Mouse (Mus musculus) cerebellum, adult 2 months (tissue): ENCODE measurements around the gene Aip.

Experiments used
- CTCF ChIP-seq: fragments of 200-500 bp; IDR thresholded peaks from 2 replicates; pipeline ENCODE4 v1.5.1; 2011; ENCODE audit warnings: low read depth, mild to moderate bottlenecking, control low read depth, low read length, moderate library complexity, borderline replicate concordance; ENCODE audit not compliant: insufficient read depth
- POLR2A ChIP-seq: fragments of 200-500 bp; IDR thresholded peaks from 2 replicates; pipeline ENCODE4 v1.6.1; 2011; ENCODE audit warnings: low read length, control low read depth, borderline replicate concordance; ENCODE audit not compliant: insufficient read depth

GRCm38 (mm10) chr19:4071406-4071805 lies 54.3 kb downstream of the Aip start:
- TF ChIP-seq CTCF = no peak
- TF ChIP-seq POLR2A = no peak
